Mouse (Mus musculus) olfactory bulb, adult 2 months (tissue): ENCODE data around the gene Aif1.

ENCODE experiments used
- CTCF ChIP-seq: fragments of 200-500 bp; IDR thresholded peaks from 2 replicates; pipeline ENCODE4 v1.5.1; 2012; ENCODE audit warnings: low read depth, mild to moderate bottlenecking, low read length, moderate library complexity; ENCODE audit not compliant: insufficient read depth
- POLR2A ChIP-seq: fragments of 200-500 bp; IDR thresholded peaks from 2 replicates; pipeline ENCODE4 v1.6.1; 2012; ENCODE audit warnings: mild to moderate bottlenecking, low read depth, low read length, moderate library complexity; ENCODE audit not compliant: insufficient read depth

- TF ChIP-seq POLR2A (no peak), CTCF (no peak)
Observed at GRCm38 (mm10) chr17:35201128-35201527, 25.3 kb upstream of the Aif1 start.
